Mouse (Mus musculus) heart, embryonic 15.5 days (tissue): Measurements from ENCODE around the gene Med24. TPM values are rescaled to one million over a fixed set of nuclear protein-coding genes. Genes with fewer than 3 reads are reported as not detected.
A peak's percentile ranks its signal among the peaks of the same experiment; 100 is the strongest.
"Not testable (repeated sequence)": the region's sequence is repeated elsewhere in the genome, so short reads cannot be mapped to it uniquely, and the experiment has no call there.

Source experiments
- ATAC-seq: fragments of 200-750 bp; cut with Nextera tagmentation; replicated peaks from 2 replicates; pipeline ENCODE4 v1.8.0; 2017; ENCODE audit warnings: low read depth, moderate TSS enrichment; ENCODE audit not compliant: insufficient number of reproducible peaks, insufficient read depth, low FRiP score
- H3K27ac ChIP-seq: fragments of 300-500 bp; sonication (generic); 2 replicates; pipeline ENCODE4 v1.5.1; 2015; ENCODE audit warnings: mild to moderate bottlenecking, inconsistent platforms
- H3K27me3 ChIP-seq: fragments of 300-500 bp; sonication (generic); 2 replicates; pipeline ENCODE4 v1.6.1; 2015; ENCODE audit warnings: inconsistent platforms
- H3K36me3 ChIP-seq: fragments of 300-500 bp; sonication (generic); 2 replicates; pipeline ENCODE4 v1.6.1; 2015; ENCODE audit warnings: mild to moderate bottlenecking, inconsistent platforms
- H3K4me1 ChIP-seq: fragments of 300-500 bp; sonication (generic); replicated peaks from 2 replicates; pipeline ENCODE4 v1.6.1; 2015; ENCODE audit warnings: inconsistent platforms
- H3K4me2 ChIP-seq: fragments of 300-500 bp; sonication (generic); 2 replicates; pipeline ENCODE4 v1.6.1; 2015; ENCODE audit warnings: inconsistent platforms, mild to moderate bottlenecking, moderate library complexity
- H3K4me3 ChIP-seq: fragments of 300-500 bp; sonication (generic); 2 replicates; pipeline ENCODE4 v1.5.1; 2015; ENCODE audit warnings: mild to moderate bottlenecking, inconsistent platforms
- H3K9ac ChIP-seq: fragments of 300-500 bp; sonication (generic); 2 replicates; pipeline ENCODE4 v1.6.1; 2015; ENCODE audit warnings: mild to moderate bottlenecking, inconsistent platforms
- H3K9me3 ChIP-seq: fragments of 300-500 bp; sonication (generic); replicated peaks from 2 replicates; pipeline ENCODE4 v1.6.1; 2016; ENCODE audit warnings: inconsistent platforms
- WGBS: fragments of 180-500 bp; shearing (Covaris S2); methylation state at CpG from one replicate; pipeline ENCODE4 v1.1.7; 2015; ENCODE audit warnings: mixed read lengths; 5-methylcytosine and 5-hydroxymethylcytosine counted together
- polyA plus RNA-seq: library from polyadenylated mRNA; unstranded; fragments of >200 nt; fragmentation: Nextera tagmentation; extraction: Ambion mirVana; gene quantifications from 2 replicates; pipeline ENCODE4 v1.2.1, GENCODE M21; 2015

The Med24 gene
- polyA plus RNA-seq, 1 experiment from 2014 or later = 33.5 TPM

DNA sequence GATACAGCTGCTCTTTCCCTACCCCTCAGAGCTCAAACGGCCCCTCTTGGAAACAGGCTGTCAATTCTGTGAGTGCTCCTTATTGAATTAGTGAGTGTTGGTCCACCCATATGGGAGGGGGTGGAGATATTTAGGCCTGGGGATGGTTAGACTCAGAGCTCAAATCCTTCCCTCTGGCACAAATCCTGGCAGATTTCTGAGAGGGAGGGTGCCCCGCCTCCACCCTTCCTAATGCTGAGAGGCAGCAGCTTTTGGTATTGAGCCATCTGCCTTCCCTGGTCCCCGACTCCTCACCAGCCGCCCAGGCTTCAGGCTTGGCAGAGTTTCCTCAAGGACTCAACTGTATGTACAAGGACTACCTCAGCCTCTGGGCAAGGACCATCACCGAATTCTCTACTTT, 1.9 kb upstream of the Med24 start:
- H3K27me3 ChIP-seq = no peaks in the 10 kb centered on the region
- no peak overlapping the region for H3K9ac ChIP-seq
- 0 out of 2 replicates have a peak, but pooled peaks cover 4% of the 10 kb centered on the region for H3K36me3 ChIP-seq
- peak overlapping the region; percentile 26; the same call in 1 of the 2 replicates for H3K27ac ChIP-seq
- no peak overlapping the region for H3K4me2 ChIP-seq
- H3K4me1 ChIP-seq = peaks cover 17% of the 10 kb centered on the region
- ATAC-seq = no peak
- WGBS = 42% methylated on average over 5 of the region's 5 CpGs
- no peaks in the 10 kb centered on the region for H3K9me3 ChIP-seq
- no peak overlapping the region for H3K4me3 ChIP-seq

DNA sequence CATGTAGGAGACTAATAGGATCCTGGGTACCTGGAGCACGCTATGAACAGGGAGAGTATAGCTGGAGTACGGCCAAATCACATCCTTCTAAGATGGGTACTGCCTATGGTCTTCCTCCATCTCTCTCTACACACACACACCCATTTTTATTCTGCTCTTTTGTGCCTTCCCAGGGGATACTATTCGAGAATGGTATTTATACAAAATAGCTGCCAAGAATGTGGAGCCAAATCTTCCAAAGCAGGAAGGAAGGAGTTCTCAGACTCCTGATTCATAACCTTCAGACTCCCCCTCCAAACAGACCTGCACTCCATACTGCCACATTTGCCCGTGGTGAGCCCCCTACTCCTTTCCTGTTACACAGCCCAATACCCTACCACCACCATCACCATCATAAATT, 1.5 kb upstream of the Med24 start:
- H3K27me3 ChIP-seq = no peaks in the 10 kb centered on the region
- H3K4me1 ChIP-seq = peaks cover 17% of the 10 kb centered on the region
- no peak overlapping the region for H3K4me2 ChIP-seq
- no peak overlapping the region for H3K9ac ChIP-seq
- 46% methylated on average over 4 of the region's 4 CpGs for WGBS
- peak overlapping the region; percentile 31; the same call in 1 of the 2 replicates for H3K27ac ChIP-seq
- H3K36me3 ChIP-seq = peaks cover 4% of the 10 kb centered on the region; the same call in 1 of the 2 replicates
- no peak for ATAC-seq
- H3K4me3 ChIP-seq = no peak overlapping the region
- no peaks in the 10 kb centered on the region for H3K9me3 ChIP-seq

DNA sequence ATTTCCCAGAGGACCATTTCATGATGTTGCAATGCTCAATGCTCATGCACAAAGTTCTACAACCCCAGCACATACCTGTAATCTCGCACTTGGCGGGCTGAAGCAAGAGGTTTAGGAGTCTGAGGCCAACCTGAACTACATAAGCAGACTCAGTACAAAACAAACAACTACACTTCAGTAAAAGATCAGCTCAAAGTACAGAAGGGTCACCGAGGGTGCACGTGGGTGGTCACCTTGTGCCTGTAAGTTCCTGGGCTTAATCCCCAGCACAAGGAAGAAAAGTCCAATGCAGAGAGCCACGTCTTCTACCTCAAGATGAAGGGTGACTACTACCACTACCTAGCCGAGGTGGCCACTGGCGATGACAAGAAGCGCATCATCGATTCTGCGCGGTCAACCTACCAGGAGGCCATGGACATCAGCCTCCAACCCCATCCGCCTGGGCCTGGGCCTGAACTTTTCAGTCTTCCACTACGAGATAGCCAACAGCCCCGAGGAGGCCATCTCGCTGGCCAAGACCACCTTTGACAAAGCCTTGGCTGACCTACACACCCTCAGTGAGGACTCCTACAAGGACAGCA, 3.2 kb downstream of the Med24 start:
- H3K36me3 ChIP-seq = peaks cover 4% of the 10 kb centered on the region; the same call in 1 of the 2 replicates
- no peak overlapping the region for H3K4me2 ChIP-seq
- no peaks in the 10 kb centered on the region for H3K27me3 ChIP-seq
- no peak overlapping the region for H3K27ac ChIP-seq
- WGBS = 92% methylated on average over 15 of the region's 15 CpGs
- no peak overlapping the region for H3K4me3 ChIP-seq
- H3K9ac ChIP-seq = no peak overlapping the region
- ATAC-seq = no peak
- peaks cover 35% of the 10 kb centered on the region for H3K4me1 ChIP-seq
- no peaks in the 10 kb centered on the region for H3K9me3 ChIP-seq

DNA sequence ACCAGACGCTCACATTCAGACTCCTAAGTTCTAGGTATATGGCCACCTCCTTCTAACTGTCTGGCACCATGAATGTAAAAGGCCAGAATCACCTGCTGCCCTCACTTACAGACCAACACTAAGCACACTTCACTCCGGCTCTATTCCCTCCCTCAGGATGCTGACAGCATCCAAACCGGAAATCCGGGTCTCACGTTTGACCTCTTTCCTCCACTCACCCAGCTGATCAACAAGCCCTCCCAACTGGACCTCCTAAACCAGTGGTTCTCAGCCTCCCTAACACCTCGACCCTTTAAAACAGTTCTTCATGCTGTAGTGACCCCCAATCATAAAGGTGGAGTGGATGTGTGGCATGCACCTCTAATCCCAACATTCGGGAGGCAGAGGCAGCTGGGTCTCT, 6.1 kb downstream of the Med24 start:
- Histone ChIP-seq H3K27me3 (no peaks in the 10 kb centered on the region), H3K36me3 (peaks cover 7% of the 10 kb centered on the region; the same call in 1 of the 2 replicates), H3K9ac (no peak overlapping the region), H3K4me1 (peaks cover 32% of the 10 kb centered on the region), H3K9me3 (no peaks in the 10 kb centered on the region), H3K4me3 (no peak overlapping the region), H3K27ac (no peak overlapping the region), H3K4me2 (no peak overlapping the region)
- ATAC-seq = no peak
- WGBS = 70% methylated on average over 7 of the region's 7 CpGs

DNA sequence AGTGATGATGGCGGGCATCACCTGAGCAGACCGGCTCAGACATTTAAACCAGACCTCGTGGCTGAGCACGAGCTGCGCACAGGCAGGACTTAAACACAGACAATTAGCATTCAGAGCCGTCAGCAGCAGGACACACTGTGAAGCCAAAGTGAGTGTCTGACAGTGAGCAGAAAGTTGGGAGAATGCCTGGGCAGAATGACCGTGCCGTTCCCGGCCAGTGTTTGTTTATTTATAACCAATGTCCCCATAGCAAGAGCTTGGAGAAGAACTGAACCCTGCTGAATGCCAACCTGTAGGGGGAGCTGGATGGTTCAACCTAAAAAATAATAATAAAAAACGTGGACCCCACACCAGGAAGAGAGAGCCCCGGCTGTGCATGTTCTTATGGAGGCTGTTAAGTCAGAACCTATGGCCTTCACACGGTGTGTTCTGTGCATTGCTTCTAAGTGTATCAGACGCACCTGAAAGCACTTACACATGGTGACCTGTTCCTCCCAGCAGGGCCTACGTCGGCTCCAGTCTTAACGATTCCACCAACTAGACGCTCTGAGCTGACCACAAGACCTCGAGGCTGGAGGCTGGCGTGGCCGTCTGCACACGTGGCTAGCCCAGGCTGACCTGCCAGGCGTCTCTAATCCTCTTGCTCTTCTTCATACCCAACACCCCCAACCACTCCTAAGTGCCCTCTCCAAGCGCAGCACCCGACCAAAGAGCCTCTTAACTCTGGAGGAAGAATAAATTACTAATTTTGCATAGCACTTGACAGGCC, 7.6 kb downstream of the Med24 start:
- 42% methylated on average over 24 of the region's 24 CpGs for WGBS
- Histone ChIP-seq H3K4me1 (peaks cover 37% of the 10 kb centered on the region), H3K9ac (no peak overlapping the region), H3K27me3 (no peaks in the 10 kb centered on the region), H3K9me3 (no peaks in the 10 kb centered on the region), H3K4me2 (no peak overlapping the region), H3K4me3 (no peak overlapping the region), H3K36me3 (peaks cover 14% of the 10 kb centered on the region), H3K27ac (peak overlapping the region; percentile 76)
- peak; percentile 86 for ATAC-seq

DNA sequence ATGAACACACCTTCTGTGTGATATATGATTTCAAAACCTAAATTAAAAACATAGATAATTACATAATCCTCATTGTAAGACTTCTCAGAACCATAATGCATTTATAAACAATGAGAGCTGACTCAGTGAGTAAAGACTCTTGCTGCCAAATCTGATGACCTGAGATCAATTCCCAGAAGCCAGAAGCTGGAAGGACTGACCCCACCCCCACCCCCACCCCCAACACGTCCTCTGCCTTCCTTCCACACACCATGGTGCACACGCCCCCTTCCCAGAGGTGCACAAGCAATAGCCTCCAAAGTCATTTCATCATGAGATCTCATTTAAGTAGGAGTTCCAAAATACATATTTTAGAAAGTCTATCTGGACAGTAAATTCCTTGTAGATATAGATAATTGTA, 8.5 kb downstream of the Med24 start:
- H3K9me3 ChIP-seq = no peaks in the 10 kb centered on the region
- H3K9ac ChIP-seq = no peak overlapping the region
- H3K27me3 ChIP-seq = no peaks in the 10 kb centered on the region
- no peak for ATAC-seq
- no peak overlapping the region for H3K4me2 ChIP-seq
- peaks cover 20% of the 10 kb centered on the region for H3K36me3 ChIP-seq
- 74% methylated on average over 2 of the region's 2 CpGs for WGBS
- peaks cover 37% of the 10 kb centered on the region for H3K4me1 ChIP-seq
- peak overlapping the region; percentile 76 for H3K27ac ChIP-seq
- no peak overlapping the region for H3K4me3 ChIP-seq

DNA sequence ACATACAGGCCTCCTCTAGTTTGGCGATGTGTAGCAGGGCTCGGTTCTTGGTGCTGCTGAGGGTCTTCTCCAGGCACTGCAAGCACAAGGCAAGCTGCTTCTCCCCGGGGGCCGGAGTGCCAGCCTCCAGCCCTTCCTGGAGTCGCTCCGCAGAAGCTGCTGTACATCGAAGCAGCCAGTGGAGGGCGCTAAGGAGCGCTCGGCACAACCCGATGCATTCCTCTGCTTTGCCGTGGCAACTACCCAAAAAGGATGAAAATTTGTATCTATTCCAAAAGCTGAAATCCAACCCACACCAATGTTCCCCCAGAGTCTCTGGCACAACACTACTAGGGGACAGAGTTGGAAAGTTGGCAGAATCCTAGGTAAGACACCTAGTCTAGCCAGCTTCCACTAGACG, 11.3 kb downstream of the Med24 start:
- H3K4me3 ChIP-seq = no peak overlapping the region
- ATAC-seq = no peak
- H3K27ac ChIP-seq = no peak overlapping the region
- H3K9ac ChIP-seq = no peak overlapping the region
- peaks cover 43% of the 10 kb centered on the region for H3K36me3 ChIP-seq
- 21% methylated on average over 13 of the region's 13 CpGs for WGBS
- no peaks in the 10 kb centered on the region for H3K27me3 ChIP-seq
- no peaks in the 10 kb centered on the region for H3K9me3 ChIP-seq
- H3K4me2 ChIP-seq = no peak overlapping the region
- H3K4me1 ChIP-seq = peaks cover 36% of the 10 kb centered on the region

DNA sequence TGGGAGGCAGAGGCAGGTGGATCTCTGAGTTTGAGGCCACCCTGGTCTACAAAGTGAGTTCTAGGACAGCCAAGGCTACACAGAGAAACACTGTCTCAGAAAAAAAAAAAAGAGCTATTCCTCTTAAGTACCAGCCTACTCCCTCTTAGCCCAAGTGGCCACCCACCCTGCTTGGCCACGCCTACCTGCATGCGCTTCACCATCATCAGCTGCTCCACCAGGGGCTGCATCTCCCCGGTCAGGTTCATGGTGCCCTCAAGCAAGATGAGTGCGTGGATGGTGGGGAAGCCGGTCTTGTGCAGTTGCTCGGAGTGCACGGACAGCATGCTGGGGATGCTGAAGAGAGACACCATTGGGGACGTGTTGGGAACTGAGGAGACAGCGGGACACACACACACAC, 13.3 kb downstream of the Med24 start:
- Histone ChIP-seq H3K27ac (no peak overlapping the region), H3K4me2 (no peak overlapping the region), H3K27me3 (no peaks in the 10 kb centered on the region), H3K36me3 (peaks cover 53% of the 10 kb centered on the region), H3K4me3 (no peak overlapping the region), H3K4me1 (peaks cover 17% of the 10 kb centered on the region), H3K9ac (no peak overlapping the region), H3K9me3 (no peaks in the 10 kb centered on the region)
- ATAC-seq = no peak
- WGBS = 94% methylated on average over 9 of the region's 9 CpGs

DNA sequence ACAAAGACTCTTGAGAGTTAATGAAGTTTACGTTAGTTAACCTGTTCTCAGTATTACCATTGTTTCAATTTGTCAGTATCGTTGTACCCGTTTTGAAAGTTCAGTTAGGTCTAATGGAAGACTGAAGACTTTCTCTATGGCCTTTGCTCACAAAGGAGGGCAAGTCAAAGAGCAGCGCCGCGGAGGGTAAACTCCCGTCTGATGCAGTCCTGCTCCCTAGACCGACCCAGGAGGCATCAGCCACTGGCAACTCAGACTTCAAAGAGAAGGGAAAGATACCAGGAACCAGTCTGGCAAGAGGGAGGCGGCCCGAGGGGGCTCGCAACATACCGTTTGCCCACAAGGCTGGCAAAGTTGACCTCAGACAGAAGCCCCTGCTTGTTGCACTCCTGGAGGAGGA, 15.5 kb downstream of the Med24 start:
- 84% methylated on average over 12 of the region's 12 CpGs for WGBS
- H3K4me2 ChIP-seq = no peak overlapping the region
- H3K9me3 ChIP-seq = no peaks in the 10 kb centered on the region
- H3K27ac ChIP-seq = no peak overlapping the region
- peaks cover 55% of the 10 kb centered on the region for H3K36me3 ChIP-seq
- no peak overlapping the region for H3K9ac ChIP-seq
- no peaks in the 10 kb centered on the region for H3K27me3 ChIP-seq
- no peak overlapping the region for H3K4me3 ChIP-seq
- H3K4me1 ChIP-seq = peaks cover 28% of the 10 kb centered on the region
- no peak for ATAC-seq

DNA sequence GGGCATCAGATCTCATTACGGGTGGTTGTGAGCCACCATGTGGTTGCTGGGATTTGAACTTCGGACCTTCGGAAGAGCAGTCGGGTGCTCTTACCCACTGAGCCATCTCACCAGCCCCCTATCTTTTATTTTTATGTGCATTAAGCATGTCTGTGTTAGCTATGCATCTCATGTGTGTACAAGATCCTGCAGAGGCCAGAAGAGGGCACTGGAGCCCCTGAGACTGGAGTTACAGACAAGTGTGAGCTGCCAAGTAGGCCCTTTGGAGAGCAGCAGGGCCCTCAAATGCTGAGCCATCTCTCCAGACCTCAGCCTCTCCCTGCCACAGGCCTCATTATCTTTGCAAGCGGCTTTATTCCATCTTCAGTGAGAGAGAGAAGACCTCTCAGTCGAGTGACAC, 17.2 kb downstream of the Med24 start:
- not testable (repeated sequence) for H3K27me3 ChIP-seq, ATAC-seq, H3K9ac ChIP-seq, H3K9me3 ChIP-seq, H3K4me3 ChIP-seq, H3K4me2 ChIP-seq
- peaks cover 35% of the 10 kb centered on the region for H3K4me1 ChIP-seq
- H3K27ac ChIP-seq = 0 out of 2 replicates have a peak overlapping the region, but pooled peaks have one; percentile 42
- H3K36me3 ChIP-seq = peaks cover 53% of the 10 kb centered on the region; the same call in 1 of the 2 replicates
- 83% methylated on average over 6 of the region's 6 CpGs for WGBS

DNA sequence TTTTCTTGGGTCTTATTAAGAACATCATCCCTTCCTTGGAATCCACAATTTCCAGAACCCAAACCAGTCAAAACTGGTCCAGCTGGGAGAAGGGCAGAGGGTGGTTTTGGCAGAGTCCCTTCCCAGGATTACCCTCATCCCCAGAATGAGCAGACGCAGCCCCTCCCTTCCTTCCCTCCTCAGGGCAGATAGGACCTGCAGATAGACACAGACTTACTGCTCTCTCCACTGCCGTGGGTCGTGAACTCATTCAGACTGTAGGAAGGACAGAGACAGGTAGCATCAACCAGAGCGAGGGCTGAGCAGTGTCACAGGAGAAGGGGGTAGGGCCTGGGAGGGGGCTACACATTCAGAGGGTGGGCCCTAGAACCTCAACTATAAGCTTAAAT, 18.2 kb downstream of the Med24 start:
- H3K4me1 ChIP-seq = peaks cover 37% of the 10 kb centered on the region
- no peak overlapping the region for H3K4me2 ChIP-seq
- peaks cover 51% of the 10 kb centered on the region; the same call in 1 of the 2 replicates for H3K36me3 ChIP-seq
- ATAC-seq = no peak
- H3K27me3 ChIP-seq = no peaks in the 10 kb centered on the region
- no peaks in the 10 kb centered on the region for H3K9me3 ChIP-seq
- H3K9ac ChIP-seq = no peak overlapping the region
- WGBS = 66% methylated on average over 4 of the region's 4 CpGs
- H3K27ac ChIP-seq = peak overlapping the region; percentile 84
- H3K4me3 ChIP-seq = no peak overlapping the region
